Comparison of ENCODE assay signal across 8 mouse cellular contexts in genomic region chr11:97781832-97782563, GRCm38 (mm10). TPM values are rescaled to one million over a fixed set of nuclear protein-coding genes. Genes with fewer than 3 reads are reported as not detected.
DNase-seq lines count a peak whose midpoint lies in the region; ATAC-seq lines count a peak whose summit lies in the region.

Gene Rpl23, minus strand, starts transcription at chr11:97782437.

- H3K36me3 ChIP-seq in lung, embryonic 16.5 days (ENCODE audit: control insufficient read depth, insufficient read depth, low read length): peaks cover 34% of the 10 kb centered on the region

- peak; percentile 92 to 95 for ATAC-seq in hematopoietic stem cell, adult 5-6 weeks (replicated peaks in 1 of 2; ENCODE audit: insufficient read depth in 1 of 2, low FRiP score in 2 of 2, low TSS enrichment in 1 of 2, low read depth in 1 of 2, poor library complexity in 2 of 2, severe bottlenecking in 2 of 2)
- ATAC-seq in lung, embryonic 16.5 days (ENCODE audit: low read depth): peak; percentile 97

- peak within 1 kb of the TSS; percentile 81 for H3K27ac ChIP-seq in lung, embryonic 16.5 days (ENCODE audit: low read length)

- H3K4me2 ChIP-seq in lung, embryonic 16.5 days (ENCODE audit: low read depth, low read length): peak within 1 kb of the TSS; percentile 76

- peak within 1 kb of the TSS; percentile 97 for H3K4me3 ChIP-seq in lung, embryonic 16.5 days (ENCODE audit: low read length)

- H3K9ac ChIP-seq in lung, embryonic 16.5 days (ENCODE audit: low read length): peak within 1 kb of the TSS; percentile 99

- H3K4me1 ChIP-seq in lung, embryonic 16.5 days (replicated peaks; ENCODE audit: control insufficient read depth, insufficient read depth, low read length): peaks cover 12% of the 10 kb centered on the region

- no peaks in the 10 kb centered on the region for H3K9me3 ChIP-seq in lung, embryonic 16.5 days (ENCODE audit: control insufficient read depth, low read length)

- H3K27me3 ChIP-seq in lung, embryonic 16.5 days (ENCODE audit: control insufficient read depth, insufficient read depth, low read depth, low read length): no peaks in the 10 kb centered on the region

- under 1% methylated on average over 67 of the region's 67 CpGs for WGBS in lung, embryonic 16.5 days

- DNase-seq in MEL-GATA-1-ER (ENCODE audit: extremely low read depth, low read depth): peak; percentile 88
- DNase-seq in cerebellum, adult 8-10 months: peak; percentile 99
- DNase-seq in forelimb bud, embryonic 11.5 days (ENCODE audit: low read depth, low spot score): peak; percentile 98
- DNase-seq in layer of hippocampus, adult 9-10 months (ENCODE audit: low spot score): peak; percentile 98
- peak; percentile 97 for DNase-seq in ovary, postnatal 10 days (ENCODE audit: low spot score)
- peak; percentile 97 to 99 for DNase-seq in thymus, postnatal 10 days (ENCODE audit: low spot score in 2 of 2)

RNA-seq across cellular contexts. Expression of gene Rpl23, which starts in this region (rescaled TPM):
- 1,424 and 2,771 TPM in 2 replicates for total RNA-seq in hematopoietic stem cell, adult 5-6 weeks (2017)
- polyA plus RNA-seq in lung, embryonic 16.5 days (2015; fragmentation: Nextera tagmentation; extraction: Ambion mirVana): 495 and 578 TPM in 2 replicates

Comparison
In these comparisons a context has a peak if more than half of its experiments do, and no peak if none do; other contexts are left out.
1. Peak in every context shown above with its lines: DNase-seq, ATAC-seq, H3K4me3 ChIP-seq and H3K27ac ChIP-seq.